Mouse (Mus musculus): ENCODE results near the gene Mafg. TPM values are rescaled to one million over a fixed set of nuclear protein-coding genes. Genes with fewer than 3 reads are reported as not detected.

Gene Mafg
- total and polyA plus RNA-seq, 3 experiments: 17.0 to 63.7 (median 29.3) TPM

GRCm38 (mm10) chr11:120618619-120619535 lies 14.5 kb downstream of the Mafg start:
- H3K4me2 ChIP-seq (ENCODE audit: insufficient read depth, low read depth, poor library complexity, severe bottlenecking): no peak overlapping the region
- H3K79me2 ChIP-seq (replicated peaks; ENCODE audit: control insufficient read depth, extremely low read depth, insufficient read depth, poor library complexity, severe bottlenecking): peaks cover 34% of the 10 kb centered on the region
- no peak overlapping the region for H3K27ac ChIP-seq (ENCODE audit: insufficient read depth, low read depth)
- peaks cover 60 to 80% of the 10 kb centered on the region in 2 experiments for H3K36me3 ChIP-seq (replicated peaks in 1 of 2; ENCODE audit: control insufficient read depth in 1 of 2, insufficient read depth in 1 of 2, low read length in 1 of 2)
- H3K9ac ChIP-seq (ENCODE audit: insufficient read depth, low read depth): no peak overlapping the region
- TF ChIP-seq POLR2AphosphoS2 (IDR thresholded peaks at IDR 0.05; ENCODE audit: low read depth, low read length): no peak
- TF ChIP-seq MAX (IDR thresholded peaks at IDR 0.05; ENCODE audit: low read length): no peak
- TF ChIP-seq BHLHE40 (IDR thresholded peaks at IDR 0.05; ENCODE audit: low read depth, low read length): no peak
- TF ChIP-seq CHD1 (IDR thresholded peaks at IDR 0.05; ENCODE audit: low read depth, low read length): no peak
- no peak for TF ChIP-seq MAFK (IDR thresholded peaks at IDR 0.05; ENCODE audit: insufficient replicate concordance, low read length)
- no peak for TF ChIP-seq POLR2A (IDR thresholded peaks at IDR 0.05; ENCODE audit: low read depth, low read length)
- no peak for TF ChIP-seq TCF12 (IDR thresholded peaks at IDR 0.05; ENCODE audit: low read depth, low read length)
- no peak for TF ChIP-seq KAT2A (IDR thresholded peaks at IDR 0.05; ENCODE audit: insufficient replicate concordance, low read length)
- no peak for TF ChIP-seq IRF4 (IDR thresholded peaks at IDR 0.05; ENCODE audit: low read depth, low read length)
- no peak for TF ChIP-seq SIN3A (IDR thresholded peaks at IDR 0.05; ENCODE audit: low read length)
- no peak overlapping the region for H3K4me3 ChIP-seq (replicated peaks in 1 of 3; ENCODE audit: low read depth in 2 of 3, low read length in 2 of 3, poor library complexity in 1 of 3)
- H3K4me1 ChIP-seq (ENCODE audit: control insufficient read depth in 1 of 2, insufficient read depth in 2 of 2): peaks cover 8 to 48% of the 10 kb centered on the region in 2 experiments
- DNase-seq (ENCODE audit: extremely low read depth): no peak
- H3K9me3 ChIP-seq (replicated peaks; ENCODE audit: low read length): no peaks in the 10 kb centered on the region
- no peaks in the 10 kb centered on the region for H3K27me3 ChIP-seq (replicated peaks)
- dilution Hi-C loops (cut with MboI; ENCODE audit: extremely low pct_ligation_motif_present, extremely low pct_unique_long_range_greater_than_20kb, low sequenced_read_pairs): no loop called here
- in situ Hi-C loops (cut with MboI; ENCODE audit: low pct_ligation_motif_present, low pct_unique_long_range_greater_than_20kb, low sequenced_read_pairs): no loop called here

DNA sequence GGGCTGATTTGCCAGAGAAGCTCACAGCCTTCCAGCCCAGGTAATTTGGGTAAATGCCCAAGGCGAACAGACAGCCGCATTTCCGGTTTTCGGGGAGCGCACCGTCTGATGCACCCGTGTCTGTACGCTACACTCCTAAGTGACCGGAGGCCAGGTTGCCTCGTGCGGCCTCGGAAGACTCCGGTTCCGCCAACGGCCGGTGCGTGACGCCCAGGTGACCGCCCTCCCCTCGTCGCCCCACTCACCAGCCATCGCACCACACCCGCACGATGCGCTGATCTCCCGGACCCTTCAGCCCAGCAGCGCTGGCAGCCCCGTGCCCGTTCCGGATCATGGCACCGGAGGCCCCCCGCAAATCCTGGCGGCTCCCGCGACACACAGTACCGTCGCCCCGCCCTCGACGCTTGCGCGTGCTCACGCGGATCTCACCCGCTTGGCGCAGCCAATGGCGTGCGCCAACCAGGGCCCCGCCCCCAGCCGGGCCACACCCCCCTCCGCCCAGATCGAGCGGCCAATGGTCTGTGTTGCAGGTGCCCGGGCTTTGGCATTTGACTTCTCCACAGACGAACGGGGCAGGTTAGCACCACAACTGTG lies 15.8 kb downstream of the Mafg start, which contains the start of gene Pcyt2:
Pcyt2 (minus strand) TSS at position 418 of the 594 bp plus-strand sequence.
- Histone ChIP-seq H3K9ac (ENCODE audit: insufficient read depth, low read depth) (peak within 1 kb of the TSS; percentile 73), H3K4me3 (replicated peaks in 1 of 3; ENCODE audit: low read depth in 2 of 3, low read length in 2 of 3, poor library complexity in 1 of 3) (peak within 1 kb of the TSS; percentile 75 to 87 (median 79)), H3K27ac (ENCODE audit: insufficient read depth, low read depth) (peak within 1 kb of the TSS; percentile 59), H3K4me2 (ENCODE audit: insufficient read depth, low read depth, poor library complexity, severe bottlenecking) (peak within 1 kb of the TSS; percentile 63), H3K79me2 (replicated peaks; ENCODE audit: control insufficient read depth, extremely low read depth, insufficient read depth, poor library complexity, severe bottlenecking) (peaks cover 22% of the 10 kb centered on the region), H3K4me1 (ENCODE audit: control insufficient read depth in 1 of 2, insufficient read depth in 2 of 2) (peaks cover 8 to 36% of the 10 kb centered on the region in 2 experiments), H3K36me3 (replicated peaks in 1 of 2; ENCODE audit: control insufficient read depth in 1 of 2, insufficient read depth in 1 of 2, low read length in 1 of 2) (peaks cover 62 to 80% of the 10 kb centered on the region in 2 experiments), H3K9me3 (replicated peaks; ENCODE audit: low read length) (no peaks in the 10 kb centered on the region), H3K27me3 (replicated peaks) (no peaks in the 10 kb centered on the region)
- dilution Hi-C loops (cut with MboI; ENCODE audit: extremely low pct_ligation_motif_present, extremely low pct_unique_long_range_greater_than_20kb, low sequenced_read_pairs) (no loop called here), in situ Hi-C loops (cut with MboI; ENCODE audit: low pct_ligation_motif_present, low pct_unique_long_range_greater_than_20kb, low sequenced_read_pairs) (no loop called here)
- DNase-seq (ENCODE audit: extremely low read depth): peak; percentile 96
- TF ChIP-seq TCF12 (IDR thresholded peaks at IDR 0.05; ENCODE audit: low read depth, low read length) (peak; percentile 73), ELF1 (IDR thresholded peaks at IDR 0.05; ENCODE audit: low read depth, low read length) (peak; percentile 49), CHD1 (IDR thresholded peaks at IDR 0.05; ENCODE audit: low read depth, low read length) (no peak), NRF1 (IDR thresholded peaks at IDR 0.05; ENCODE audit: low read depth, low read length) (peak; percentile 90), CHD2 (IDR thresholded peaks at IDR 0.05; ENCODE audit: low read length) (peak; percentile 79), MAZ (IDR thresholded peaks at IDR 0.05; ENCODE audit: low read depth, low read length) (peak; percentile 78), TBP (conservative IDR thresholded peaks at IDR 0.05; ENCODE audit: low read depth, low read length) (peak; percentile 52; the same call in 1 of the 2 replicates), GABPA (IDR thresholded peaks at IDR 0.05; ENCODE audit: insufficient replicate concordance, low read depth, low read length) (no peak), HCFC1 (IDR thresholded peaks at IDR 0.05; ENCODE audit: low read depth, low read length) (peak; percentile 66), SMC3 (IDR thresholded peaks at IDR 0.05; ENCODE audit: low read depth, low read length) (no peak), JUN (IDR thresholded peaks at IDR 0.05; ENCODE audit: insufficient read depth, low read depth, low read length) (no peak), JUND (conservative IDR thresholded peaks at IDR 0.05; ENCODE audit: low read depth, low read length) (no peak), MYC (IDR thresholded peaks at IDR 0.05; ENCODE audit: low read depth, low read length) (0 out of 2 replicates have a peak, but pooled peaks have one; percentile 52), ZKSCAN1 (IDR thresholded peaks at IDR 0.05; ENCODE audit: borderline replicate concordance, low read depth, low read length) (no peak), SIN3A (IDR thresholded peaks at IDR 0.05; ENCODE audit: low read length) (peak; percentile 92), EP300 (IDR thresholded peaks at IDR 0.05; ENCODE audit: low read length) (no peak), E2F4 (IDR thresholded peaks at IDR 0.05; ENCODE audit: insufficient replicate concordance, low read depth, low read length) (no peak; the same call in 1 of the 2 replicates), KAT2A (IDR thresholded peaks at IDR 0.05; ENCODE audit: insufficient replicate concordance, low read length) (no peak), ZMIZ1 (IDR thresholded peaks at IDR 0.05; ENCODE audit: low read depth, low read length) (peak; percentile 94), ZNF384 (IDR thresholded peaks at IDR 0.05; ENCODE audit: low read depth, low read length) (no peak), RAD21 (IDR thresholded peaks at IDR 0.05; ENCODE audit: low read depth, low read length) (no peak), ZC3H11A (IDR thresholded peaks at IDR 0.05; ENCODE audit: low read depth, low read length) (no peak), MAX (IDR thresholded peaks at IDR 0.05; ENCODE audit: low read length) (peak; percentile 86), MEF2A (IDR thresholded peaks at IDR 0.05; ENCODE audit: borderline replicate concordance, low read depth, low read length) (peak; percentile 57)

All from CH12.LX (cell line).